Mouse (Mus musculus) forebrain, embryonic 11.5 days (tissue): ENCODE data around the gene Grhl3. TPM values are rescaled to one million over a fixed set of nuclear protein-coding genes. Genes with fewer than 3 reads are reported as not detected.

Experiments used
- ATAC-seq: fragments of 200-750 bp; cut with Nextera tagmentation; replicated peaks from 2 replicates; pipeline ENCODE4 v1.8.0; 2017; ENCODE audit warnings: moderate TSS enrichment; ENCODE audit not compliant: low FRiP score
- DNase-seq: peaks from one replicate; pipeline ENCODE4 v3.0.0-alpha.2; 2017; ENCODE audit warnings: low spot score
- H3K27ac ChIP-seq: fragments of 300-500 bp; sonication (generic); 2 replicates; pipeline ENCODE4 v1.5.1; 2014; ENCODE audit warnings: low read depth, low read length
- H3K27me3 ChIP-seq: fragments of 300-500 bp; sonication (generic); 2 replicates; pipeline ENCODE4 v1.6.1; 2014; ENCODE audit warnings: mild to moderate bottlenecking, low read length, mixed read lengths; ENCODE audit not compliant: control insufficient read depth, insufficient read depth
- H3K36me3 ChIP-seq: fragments of 300-500 bp; sonication (generic); 2 replicates; pipeline ENCODE4 v1.6.1; 2014; ENCODE audit warnings: mild to moderate bottlenecking, low read length, moderate library complexity, mixed read lengths; ENCODE audit not compliant: control insufficient read depth, insufficient read depth
- H3K4me1 ChIP-seq: fragments of 300-500 bp; sonication (generic); replicated peaks from 2 replicates; pipeline ENCODE4 v1.6.1; 2014; ENCODE audit warnings: low read length, mixed read lengths; ENCODE audit not compliant: control insufficient read depth, insufficient read depth
- H3K4me2 ChIP-seq: fragments of 300-500 bp; sonication (generic); 2 replicates; pipeline ENCODE4 v1.6.1; 2014; ENCODE audit warnings: low read depth, mild to moderate bottlenecking, low read length, moderate library complexity, mixed read lengths; ENCODE audit not compliant: severe bottlenecking
- H3K4me3 ChIP-seq: fragments of 300-500 bp; sonication (generic); 2 replicates; pipeline ENCODE4 v1.5.1; 2014; ENCODE audit warnings: low read depth, low read length
- H3K9ac ChIP-seq: fragments of 300-500 bp; sonication (generic); 2 replicates; pipeline ENCODE4 v1.6.1; 2014; ENCODE audit warnings: low read length
- H3K9me3 ChIP-seq: fragments of 300-500 bp; sonication (generic); 2 replicates; pipeline ENCODE4 v1.6.1; 2016; ENCODE audit warnings: low read length, mixed read lengths; ENCODE audit not compliant: control insufficient read depth
- WGBS: fragments of 180-500 bp; shearing (Covaris S2); extraction: QIAGEN DNeasy Blood & Tissue Kit; methylation state at CpG from one replicate; pipeline ENCODE4 v1.1.7; 2014; 5-methylcytosine and 5-hydroxymethylcytosine counted together
- polyA plus RNA-seq: library from polyadenylated mRNA; unstranded; fragments of >200 nt; fragmentation: Nextera tagmentation; extraction: Ambion mirVana; gene quantifications from 2 replicates; pipeline ENCODE4 v1.2.1, GENCODE M21; 2014

The Grhl3 gene
- polyA plus RNA-seq, 1 experiment from 2014 or later, result 3.9 TPM

- Histone ChIP-seq H3K27ac (no peak overlapping the region), H3K4me1 (0 out of 2 replicates have a peak, but pooled peaks cover 3% of the 10 kb centered on the region), H3K4me3 (no peak overlapping the region), H3K36me3 (no peaks in the 10 kb centered on the region), H3K4me2 (no peak overlapping the region), H3K9me3 (no peaks in the 10 kb centered on the region), H3K9ac (no peak overlapping the region), H3K27me3 (no peaks in the 10 kb centered on the region)
- ATAC-seq (no peak), DNase-seq (no peak)
- WGBS, result 56% methylated on average over 4 of the region's 4 CpGs
Measured at GRCm38 (mm10) chr4:135584838-135585237, 11.4 kb upstream of the Grhl3 start.

- Histone ChIP-seq H3K4me3 (no peak overlapping the region), H3K4me2 (no peak overlapping the region), H3K36me3 (no peaks in the 10 kb centered on the region), H3K27me3 (no peaks in the 10 kb centered on the region), H3K4me1 (0 out of 2 replicates have a peak, but pooled peaks cover 3% of the 10 kb centered on the region), H3K9ac (no peak overlapping the region; the same call in 1 of the 2 replicates), H3K9me3 (no peaks in the 10 kb centered on the region), H3K27ac (no peak overlapping the region)
- ATAC-seq, result no peak
- 26% methylated on average over 12 of the region's 12 CpGs for WGBS
- DNase-seq, result no peak
Measured at GRCm38 (mm10) chr4:135581222-135581910, 7.9 kb upstream of the Grhl3 start.

- H3K4me2 ChIP-seq, result no peak overlapping the region
- 0 out of 2 replicates have a peak, but pooled peaks cover 3% of the 10 kb centered on the region for H3K4me1 ChIP-seq
- no peak overlapping the region for H3K27ac ChIP-seq
- no peaks in the 10 kb centered on the region for H3K9me3 ChIP-seq
- 72% methylated on average over 6 of the region's 6 CpGs for WGBS
- no peak overlapping the region for H3K9ac ChIP-seq
- DNase-seq (no peak), ATAC-seq (no peak)
- H3K4me3 ChIP-seq, result no peak overlapping the region
- no peaks in the 10 kb centered on the region for H3K36me3 ChIP-seq
- H3K27me3 ChIP-seq, result no peaks in the 10 kb centered on the region
Measured at GRCm38 (mm10) chr4:135579695-135580094, 6.3 kb upstream of the Grhl3 start.

- H3K27me3 ChIP-seq, result peaks cover 8% of the 10 kb centered on the region
- no peaks in the 10 kb centered on the region for H3K36me3 ChIP-seq
- H3K9ac ChIP-seq, result no peak overlapping the region
- ATAC-seq, result no peak
- WGBS, result 89% methylated on average over 5 of the region's 5 CpGs
- H3K27ac ChIP-seq, result no peak overlapping the region
- H3K4me1 ChIP-seq, result peaks cover 8% of the 10 kb centered on the region; the same call in 1 of the 2 replicates
- no peaks in the 10 kb centered on the region for H3K9me3 ChIP-seq
- DNase-seq, result no peak
- no peak overlapping the region for H3K4me2 ChIP-seq
- no peak overlapping the region for H3K4me3 ChIP-seq
Measured at GRCm38 (mm10) chr4:135578490-135578889, 5.1 kb upstream of the Grhl3 start.

- H3K9ac ChIP-seq, result no peak overlapping the region
- DNase-seq, result no peak
- ATAC-seq, result no peak
- no peaks in the 10 kb centered on the region for H3K9me3 ChIP-seq
- no peak overlapping the region for H3K27ac ChIP-seq
- no peak overlapping the region for H3K4me2 ChIP-seq
- peaks cover 34% of the 10 kb centered on the region for H3K27me3 ChIP-seq
- H3K4me1 ChIP-seq, result peaks cover 14% of the 10 kb centered on the region
- WGBS, result 72% methylated on average over 15 of the region's 15 CpGs
- H3K36me3 ChIP-seq, result no peaks in the 10 kb centered on the region
- H3K4me3 ChIP-seq, result no peak overlapping the region
Measured at GRCm38 (mm10) chr4:135575365-135576140, 2.1 kb upstream of the Grhl3 start.

- H3K9ac ChIP-seq, result no peak overlapping the region
- no peak overlapping the region for H3K27ac ChIP-seq
- 34% methylated on average over 8 of the region's 8 CpGs for WGBS
- H3K4me1 ChIP-seq, result peaks cover 36% of the 10 kb centered on the region
- no peak overlapping the region for H3K4me3 ChIP-seq
- DNase-seq (no peak), ATAC-seq (no peak)
- H3K36me3 ChIP-seq, result no peaks in the 10 kb centered on the region
- H3K9me3 ChIP-seq, result no peaks in the 10 kb centered on the region
- no peak overlapping the region for H3K4me2 ChIP-seq
- H3K27me3 ChIP-seq, result peaks cover 43% of the 10 kb centered on the region
Measured at GRCm38 (mm10) chr4:135572276-135572675, 1.2 kb downstream of the Grhl3 start.

- Histone ChIP-seq H3K36me3 (no peaks in the 10 kb centered on the region), H3K27ac (no peak overlapping the region), H3K27me3 (peaks cover 43% of the 10 kb centered on the region), H3K9me3 (no peaks in the 10 kb centered on the region), H3K9ac (no peak overlapping the region), H3K4me1 (peaks cover 36% of the 10 kb centered on the region), H3K4me2 (no peak overlapping the region), H3K4me3 (no peak overlapping the region)
- no peak for DNase-seq
- ATAC-seq, result no peak; the same call in 1 of the 2 replicates
- 52% methylated on average over 6 of the region's 6 CpGs for WGBS
Measured at GRCm38 (mm10) chr4:135571037-135571550, 2.3 kb downstream of the Grhl3 start.

GRCm38 (mm10) chr4:135570152-135571036, 3.0 kb downstream of the Grhl3 start:
- Histone ChIP-seq H3K4me1 (peaks cover 36% of the 10 kb centered on the region), H3K27ac (0 out of 2 replicates have a peak overlapping the region, but pooled peaks have one; percentile 31), H3K9ac (peak overlapping the region; percentile 37), H3K9me3 (no peaks in the 10 kb centered on the region), H3K36me3 (no peaks in the 10 kb centered on the region), H3K4me3 (peak overlapping the region; percentile 24), H3K4me2 (peak overlapping the region; percentile 51), H3K27me3 (peaks cover 43% of the 10 kb centered on the region)
- WGBS, result 9% methylated on average over 32 of the region's 32 CpGs
- peak; percentile 88 for DNase-seq
- peak; percentile 59 for ATAC-seq
